Mouse (Mus musculus): ENCODE data around the gene Nol10. TPM values are rescaled to one million over a fixed set of nuclear protein-coding genes. Genes with fewer than 3 reads are reported as not detected.
A peak's percentile ranks its signal among the peaks of the same experiment; 100 is the strongest.

The Nol10 gene
- polyA plus RNA-seq, 1 experiment from 2014 or later, result 20.1 TPM

GRCm38 (mm10) chr12:17436471-17436870 is 88.2 kb downstream of the Nol10 start:
- no peak overlapping the region for H3K9ac ChIP-seq (ENCODE audit: low read depth, low read length)
- no peak overlapping the region for H3K27ac ChIP-seq (ENCODE audit: low read depth, low read length)
- no peak for ATAC-seq
- H3K27me3 ChIP-seq (replicated peaks; ENCODE audit: control insufficient read depth, insufficient read depth, low read length), result no peaks in the 10 kb centered on the region
- H3K4me2 ChIP-seq (ENCODE audit: low read length), result no peak overlapping the region
- no peaks in the 10 kb centered on the region for H3K4me1 ChIP-seq (ENCODE audit: control insufficient read depth, insufficient read depth, low read depth, low read length)
- no peaks in the 10 kb centered on the region for H3K9me3 ChIP-seq (ENCODE audit: control insufficient read depth, low read length)
- H3K4me3 ChIP-seq (ENCODE audit: low read length), result no peak overlapping the region
- WGBS, result 85% methylated on average over 2 of the region's 2 CpGs
- H3K36me3 ChIP-seq (ENCODE audit: control insufficient read depth, insufficient read depth, low read length), result no peaks in the 10 kb centered on the region

- H3K27me3 ChIP-seq (replicated peaks; ENCODE audit: control insufficient read depth, insufficient read depth, low read length), result no peaks in the 10 kb centered on the region
- no peak overlapping the region for H3K4me3 ChIP-seq (ENCODE audit: low read length)
- no peaks in the 10 kb centered on the region for H3K9me3 ChIP-seq (ENCODE audit: control insufficient read depth, low read length)
- H3K4me2 ChIP-seq (ENCODE audit: low read length), result no peak overlapping the region
- H3K27ac ChIP-seq (ENCODE audit: low read depth, low read length), result no peak overlapping the region
- no peaks in the 10 kb centered on the region for H3K36me3 ChIP-seq (ENCODE audit: control insufficient read depth, insufficient read depth, low read length)
- no peak overlapping the region for H3K9ac ChIP-seq (ENCODE audit: low read depth, low read length)
- no peak for ATAC-seq
- H3K4me1 ChIP-seq (ENCODE audit: control insufficient read depth, insufficient read depth, low read depth, low read length), result no peaks in the 10 kb centered on the region
- WGBS, result 60% methylated on average over 7 of the region's 7 CpGs
These were observed 92.0 kb downstream of the Nol10 start for GRCm38 (mm10) chr12:17440251-17440651.

- H3K4me3 ChIP-seq (ENCODE audit: low read length), result no peak overlapping the region
- no peak overlapping the region for H3K9ac ChIP-seq (ENCODE audit: low read depth, low read length)
- no peaks in the 10 kb centered on the region for H3K27me3 ChIP-seq (replicated peaks; ENCODE audit: control insufficient read depth, insufficient read depth, low read length)
- 33% methylated on average over 9 of the region's 9 CpGs for WGBS
- no peak overlapping the region for H3K4me2 ChIP-seq (ENCODE audit: low read length)
- no peaks in the 10 kb centered on the region for H3K36me3 ChIP-seq (ENCODE audit: control insufficient read depth, insufficient read depth, low read length)
- H3K4me1 ChIP-seq (ENCODE audit: control insufficient read depth, insufficient read depth, low read depth, low read length), result no peaks in the 10 kb centered on the region
- ATAC-seq, result peak; percentile 34; the same call in 1 of the 2 replicates
- no peaks in the 10 kb centered on the region for H3K9me3 ChIP-seq (ENCODE audit: control insufficient read depth, low read length)
- H3K27ac ChIP-seq (ENCODE audit: low read depth, low read length), result no peak overlapping the region
These were observed 93.2 kb downstream of the Nol10 start for GRCm38 (mm10) chr12:17441495-17441894.

- ATAC-seq, result no peak
- Histone ChIP-seq H3K36me3 (ENCODE audit: control insufficient read depth, insufficient read depth, low read length) (no peaks in the 10 kb centered on the region), H3K4me1 (ENCODE audit: control insufficient read depth, insufficient read depth, low read depth, low read length) (no peaks in the 10 kb centered on the region), H3K27me3 (replicated peaks; ENCODE audit: control insufficient read depth, insufficient read depth, low read length) (no peaks in the 10 kb centered on the region), H3K27ac (ENCODE audit: low read depth, low read length) (no peak overlapping the region), H3K4me2 (ENCODE audit: low read length) (no peak overlapping the region), H3K4me3 (ENCODE audit: low read length) (no peak overlapping the region), H3K9me3 (ENCODE audit: control insufficient read depth, low read length) (no peaks in the 10 kb centered on the region), H3K9ac (ENCODE audit: low read depth, low read length) (no peak overlapping the region)
- WGBS, result 73% methylated on average over 11 of the region's 11 CpGs
These were observed 96.1 kb downstream of the Nol10 start for GRCm38 (mm10) chr12:17444406-17444805.

- no peak overlapping the region for H3K4me2 ChIP-seq (ENCODE audit: low read length)
- no peak overlapping the region for H3K27ac ChIP-seq (ENCODE audit: low read depth, low read length)
- H3K27me3 ChIP-seq (replicated peaks; ENCODE audit: control insufficient read depth, insufficient read depth, low read length), result no peaks in the 10 kb centered on the region
- H3K9ac ChIP-seq (ENCODE audit: low read depth, low read length), result no peak overlapping the region
- no peaks in the 10 kb centered on the region for H3K4me1 ChIP-seq (ENCODE audit: control insufficient read depth, insufficient read depth, low read depth, low read length)
- H3K36me3 ChIP-seq (ENCODE audit: control insufficient read depth, insufficient read depth, low read length), result no peaks in the 10 kb centered on the region
- no peak for ATAC-seq
- H3K9me3 ChIP-seq (ENCODE audit: control insufficient read depth, low read length), result no peaks in the 10 kb centered on the region
- WGBS, result 96% methylated on average over 7 of the region's 7 CpGs
- H3K4me3 ChIP-seq (ENCODE audit: low read length), result no peak overlapping the region
These were observed 97.0 kb downstream of the Nol10 start for GRCm38 (mm10) chr12:17445251-17445650.

GRCm38 (mm10) chr12:17448781-17449180 is 100.5 kb downstream of the Nol10 start:
- no peaks in the 10 kb centered on the region for H3K4me1 ChIP-seq (ENCODE audit: control insufficient read depth, insufficient read depth, low read depth, low read length)
- no peaks in the 10 kb centered on the region for H3K27me3 ChIP-seq (replicated peaks; ENCODE audit: control insufficient read depth, insufficient read depth, low read length)
- H3K4me2 ChIP-seq (ENCODE audit: low read length), result no peak overlapping the region
- H3K27ac ChIP-seq (ENCODE audit: low read depth, low read length), result no peak overlapping the region
- H3K36me3 ChIP-seq (ENCODE audit: control insufficient read depth, insufficient read depth, low read length), result no peaks in the 10 kb centered on the region
- H3K9ac ChIP-seq (ENCODE audit: low read depth, low read length), result no peak overlapping the region
- WGBS, result 77% methylated on average over 3 of the region's 3 CpGs
- H3K4me3 ChIP-seq (ENCODE audit: low read length), result no peak overlapping the region
- no peaks in the 10 kb centered on the region for H3K9me3 ChIP-seq (ENCODE audit: control insufficient read depth, low read length)
- ATAC-seq, result no peak

- no peak overlapping the region for H3K27ac ChIP-seq (ENCODE audit: low read depth, low read length)
- WGBS, result 89% methylated on average over 4 of the region's 4 CpGs
- H3K9ac ChIP-seq (ENCODE audit: low read depth, low read length), result no peak overlapping the region
- no peak overlapping the region for H3K4me2 ChIP-seq (ENCODE audit: low read length)
- ATAC-seq, result no peak
- H3K4me3 ChIP-seq (ENCODE audit: low read length), result no peak overlapping the region
- no peaks in the 10 kb centered on the region for H3K4me1 ChIP-seq (ENCODE audit: control insufficient read depth, insufficient read depth, low read depth, low read length)
- no peaks in the 10 kb centered on the region for H3K9me3 ChIP-seq (ENCODE audit: control insufficient read depth, low read length)
- no peaks in the 10 kb centered on the region for H3K36me3 ChIP-seq (ENCODE audit: control insufficient read depth, insufficient read depth, low read length)
- no peaks in the 10 kb centered on the region for H3K27me3 ChIP-seq (replicated peaks; ENCODE audit: control insufficient read depth, insufficient read depth, low read length)
These were observed 101.4 kb downstream of the Nol10 start for GRCm38 (mm10) chr12:17449661-17450091.

- H3K4me3 ChIP-seq (ENCODE audit: low read length), result no peak overlapping the region
- H3K4me2 ChIP-seq (ENCODE audit: low read length), result no peak overlapping the region
- no peak for ATAC-seq
- no peaks in the 10 kb centered on the region for H3K36me3 ChIP-seq (ENCODE audit: control insufficient read depth, insufficient read depth, low read length)
- no peaks in the 10 kb centered on the region for H3K4me1 ChIP-seq (ENCODE audit: control insufficient read depth, insufficient read depth, low read depth, low read length)
- H3K27me3 ChIP-seq (replicated peaks; ENCODE audit: control insufficient read depth, insufficient read depth, low read length), result no peaks in the 10 kb centered on the region
- WGBS, result 75% methylated on average over 4 of the region's 4 CpGs
- H3K9me3 ChIP-seq (ENCODE audit: control insufficient read depth, low read length), result no peaks in the 10 kb centered on the region
- H3K9ac ChIP-seq (ENCODE audit: low read depth, low read length), result no peak overlapping the region
- H3K27ac ChIP-seq (ENCODE audit: low read depth, low read length), result no peak overlapping the region
These were observed 102.2 kb downstream of the Nol10 start for GRCm38 (mm10) chr12:17450503-17450902.

- H3K9me3 ChIP-seq (ENCODE audit: control insufficient read depth, low read length), result no peaks in the 10 kb centered on the region
- no peak overlapping the region for H3K4me3 ChIP-seq (ENCODE audit: low read length)
- no peaks in the 10 kb centered on the region for H3K27me3 ChIP-seq (replicated peaks; ENCODE audit: control insufficient read depth, insufficient read depth, low read length)
- H3K27ac ChIP-seq (ENCODE audit: low read depth, low read length), result no peak overlapping the region
- no peaks in the 10 kb centered on the region for H3K4me1 ChIP-seq (ENCODE audit: control insufficient read depth, insufficient read depth, low read depth, low read length)
- H3K36me3 ChIP-seq (ENCODE audit: control insufficient read depth, insufficient read depth, low read length), result no peaks in the 10 kb centered on the region
- no peak for ATAC-seq
- H3K4me2 ChIP-seq (ENCODE audit: low read length), result no peak overlapping the region
- WGBS, result 74% methylated on average over 4 of the region's 4 CpGs
- no peak overlapping the region for H3K9ac ChIP-seq (ENCODE audit: low read depth, low read length)
These were observed 102.7 kb downstream of the Nol10 start for GRCm38 (mm10) chr12:17450908-17451307.

GRCm38 (mm10) chr12:17452273-17452672 is 104.0 kb downstream of the Nol10 start:
- Histone ChIP-seq H3K4me1 (ENCODE audit: control insufficient read depth, insufficient read depth, low read depth, low read length) (no peaks in the 10 kb centered on the region), H3K9ac (ENCODE audit: low read depth, low read length) (no peak overlapping the region), H3K9me3 (ENCODE audit: control insufficient read depth, low read length) (no peaks in the 10 kb centered on the region), H3K4me3 (ENCODE audit: low read length) (no peak overlapping the region), H3K27ac (ENCODE audit: low read depth, low read length) (no peak overlapping the region), H3K4me2 (ENCODE audit: low read length) (no peak overlapping the region), H3K27me3 (replicated peaks; ENCODE audit: control insufficient read depth, insufficient read depth, low read length) (no peaks in the 10 kb centered on the region), H3K36me3 (ENCODE audit: control insufficient read depth, insufficient read depth, low read length) (no peaks in the 10 kb centered on the region)
- ATAC-seq, result no peak
- WGBS, result 83% methylated on average over 1 of the region's 1 CpGs
